Mouse (Mus musculus) neural tube, embryonic 10.5 days (tissue): ENCODE data around the gene Itpka.
A peak's percentile ranks its signal among the peaks of the same experiment; 100 is the strongest.

ENCODE experiments used
- DNase-seq: peaks from one replicate; pipeline ENCODE4 v3.0.0-alpha.2; 2017; ENCODE audit warnings: low spot score; ENCODE audit errors: extremely low spot score

The Itpka gene

DNA sequence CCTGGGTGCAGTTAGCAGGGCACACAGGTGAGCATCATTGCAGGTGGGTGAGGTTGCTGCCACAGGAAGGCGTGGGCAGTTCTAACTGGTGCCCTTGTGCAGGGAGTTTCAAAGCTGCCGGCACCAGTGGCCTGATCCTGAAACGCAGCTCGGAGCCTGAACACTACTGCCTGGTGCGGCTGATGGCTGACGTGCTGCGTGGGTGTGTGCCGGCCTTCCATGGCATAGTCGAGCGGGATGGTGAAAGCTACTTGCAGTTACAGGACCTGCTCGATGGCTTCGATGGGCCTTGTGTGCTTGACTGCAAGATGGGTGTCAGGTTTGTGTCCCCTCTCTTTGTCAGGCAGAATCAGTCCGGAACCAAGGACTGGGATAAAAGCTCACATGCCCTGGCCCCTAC, 7.1 kb downstream of the Itpka start:
- no peak for DNase-seq

- no peak for DNase-seq
Observed at GRCm38 (mm10) chr2:119757601-119758100, 15.5 kb downstream of the Itpka start.

DNA sequence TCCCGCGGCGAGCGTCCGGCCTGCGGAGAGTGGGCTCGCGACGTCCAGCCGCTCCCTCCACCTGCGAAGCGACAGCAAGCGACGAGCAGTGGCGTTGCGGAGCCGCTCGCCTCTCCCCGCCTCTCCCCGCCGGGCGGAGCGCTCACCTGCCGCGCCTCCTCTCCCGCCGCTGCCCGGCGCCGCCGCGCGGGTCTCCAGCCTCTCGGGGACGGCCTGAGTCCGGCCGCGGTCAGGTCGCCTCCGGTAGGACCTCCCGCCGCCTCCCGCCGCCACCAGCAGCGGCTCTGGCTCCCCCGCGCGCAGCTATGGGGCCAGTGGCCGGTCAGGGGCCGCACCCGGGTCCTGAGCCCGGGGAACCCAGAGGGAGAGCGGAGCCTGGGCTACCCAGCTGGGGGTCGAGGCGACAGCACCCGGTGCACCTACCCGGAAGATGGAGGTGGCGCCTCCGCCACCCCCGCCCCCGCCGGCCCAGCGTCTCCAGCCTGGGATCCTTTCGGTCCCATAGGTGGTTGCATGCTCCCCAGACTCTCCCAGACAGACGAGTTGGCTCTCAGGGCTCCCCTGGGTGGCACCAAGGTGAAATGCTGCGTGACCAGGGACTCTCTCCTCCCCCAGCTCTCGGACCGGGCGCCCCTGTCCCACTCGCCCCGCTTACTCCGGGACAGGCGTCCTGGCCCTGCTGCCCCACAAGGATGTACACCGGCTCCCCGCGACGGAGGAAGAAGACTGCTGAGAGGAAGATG, 16.1 kb downstream of the Itpka start:
- DNase-seq, result peak; percentile 65

DNA sequence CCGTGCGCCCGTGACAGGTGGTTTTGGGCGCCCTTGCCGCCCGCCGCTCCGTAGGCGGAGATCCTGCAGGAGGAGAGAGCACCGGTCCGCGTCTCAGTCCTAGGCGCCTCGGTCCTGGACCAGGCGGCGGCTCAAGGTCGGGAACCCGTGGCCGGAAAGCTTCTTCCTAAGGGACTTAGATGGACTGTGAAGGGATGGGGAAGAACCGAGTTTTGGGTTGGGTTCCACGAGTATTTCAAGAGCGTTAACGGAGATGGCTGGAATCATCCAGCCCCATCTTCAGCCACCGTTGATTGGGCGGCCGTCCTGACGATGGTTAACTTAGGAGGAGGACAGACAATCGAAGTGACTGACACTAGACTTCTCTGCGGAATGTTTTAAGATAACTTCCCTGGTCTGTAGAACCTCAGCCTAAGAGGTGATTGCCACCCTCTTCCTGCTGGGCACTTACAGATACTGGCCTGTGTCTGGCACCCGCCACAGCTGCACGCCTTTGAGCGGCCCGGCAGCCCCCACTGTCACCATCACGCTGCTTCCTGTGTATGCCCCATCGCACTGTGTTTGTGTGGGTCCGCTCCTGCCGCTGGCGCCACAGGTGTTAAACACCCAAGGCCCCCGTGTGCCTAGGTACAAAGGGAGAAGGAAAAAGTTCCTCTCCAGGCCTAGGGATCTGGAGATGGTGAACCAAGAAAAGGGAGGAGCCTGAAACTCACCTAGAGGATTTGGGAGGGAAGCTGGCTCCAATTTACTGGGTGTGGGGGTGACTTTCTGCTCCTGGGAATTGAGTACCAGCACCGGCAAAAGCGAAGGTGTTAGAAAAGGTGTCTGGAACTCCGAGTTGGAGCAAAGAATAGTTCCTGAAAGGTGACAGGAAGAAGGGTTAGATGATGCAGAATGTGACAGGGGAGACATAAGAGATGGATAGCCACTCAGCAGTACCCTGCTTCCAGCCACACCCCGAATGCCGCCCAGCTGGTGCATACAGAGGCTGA, 17.0 kb downstream of the Itpka start:
- DNase-seq, result peak; percentile 59

GRCm38 (mm10) chr2:119760251-119760650, 18.1 kb downstream of the Itpka start, which contains the start of gene Ltk:
Ltk (minus strand) TSS chr2:119760431.
- DNase-seq, result no peak

GRCm38 (mm10) chr2:119762276-119762675, 20.1 kb downstream of the Itpka start:
- DNase-seq, result no peak

- no peak for DNase-seq
Observed at GRCm38 (mm10) chr2:119763924-119764323, 21.8 kb downstream of the Itpka start.

GRCm38 (mm10) chr2:119767246-119767645, 25.1 kb downstream of the Itpka start:
- DNase-seq, result no peak

DNA sequence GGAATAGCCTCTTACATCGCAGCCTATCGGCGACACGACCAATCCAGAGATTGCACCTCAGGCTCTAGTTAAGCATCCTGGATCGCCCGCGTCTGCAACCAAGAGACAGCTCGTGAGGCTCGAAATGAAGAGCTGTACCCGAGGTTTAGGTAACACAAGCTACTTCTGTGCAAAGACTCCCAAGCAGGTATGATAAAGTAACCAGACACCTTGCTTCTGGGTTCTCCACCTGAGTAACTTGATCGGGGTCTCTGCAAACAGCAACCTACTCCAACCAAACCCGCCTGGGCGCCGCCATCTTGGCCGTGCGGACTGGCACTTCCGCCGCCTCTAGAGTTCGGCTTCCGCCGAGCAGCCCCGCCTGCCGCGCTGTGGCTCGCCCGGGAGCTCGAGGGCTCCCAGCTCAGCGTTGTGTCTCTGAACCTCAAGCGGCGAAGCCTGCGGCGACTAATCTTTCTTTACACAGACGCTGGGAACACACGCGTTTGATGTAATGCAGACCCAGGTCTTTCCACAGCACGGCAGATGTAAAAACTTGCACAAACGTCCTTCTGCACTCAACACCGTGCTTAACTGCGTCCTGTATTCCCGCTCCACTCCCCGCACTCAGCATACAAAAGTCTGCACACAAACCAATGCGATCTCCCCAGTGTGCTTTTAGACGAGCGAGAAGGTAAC, 45.2 kb downstream of the Itpka start, which contains the start of gene Rpap1:
Gene Rpap1 (minus strand): TSS at position 332 of the 678 bp plus-strand sequence.
- peak; percentile 91 for DNase-seq

- no peak for DNase-seq
Observed at GRCm38 (mm10) chr2:119789996-119790395, 47.9 kb downstream of the Itpka start.

- DNase-seq, result no peak
Observed at GRCm38 (mm10) chr2:119797279-119797783, 55.2 kb downstream of the Itpka start, which contains the start of gene Tyro3. Tyro3 (plus strand) TSS chr2:119797733.

DNA sequence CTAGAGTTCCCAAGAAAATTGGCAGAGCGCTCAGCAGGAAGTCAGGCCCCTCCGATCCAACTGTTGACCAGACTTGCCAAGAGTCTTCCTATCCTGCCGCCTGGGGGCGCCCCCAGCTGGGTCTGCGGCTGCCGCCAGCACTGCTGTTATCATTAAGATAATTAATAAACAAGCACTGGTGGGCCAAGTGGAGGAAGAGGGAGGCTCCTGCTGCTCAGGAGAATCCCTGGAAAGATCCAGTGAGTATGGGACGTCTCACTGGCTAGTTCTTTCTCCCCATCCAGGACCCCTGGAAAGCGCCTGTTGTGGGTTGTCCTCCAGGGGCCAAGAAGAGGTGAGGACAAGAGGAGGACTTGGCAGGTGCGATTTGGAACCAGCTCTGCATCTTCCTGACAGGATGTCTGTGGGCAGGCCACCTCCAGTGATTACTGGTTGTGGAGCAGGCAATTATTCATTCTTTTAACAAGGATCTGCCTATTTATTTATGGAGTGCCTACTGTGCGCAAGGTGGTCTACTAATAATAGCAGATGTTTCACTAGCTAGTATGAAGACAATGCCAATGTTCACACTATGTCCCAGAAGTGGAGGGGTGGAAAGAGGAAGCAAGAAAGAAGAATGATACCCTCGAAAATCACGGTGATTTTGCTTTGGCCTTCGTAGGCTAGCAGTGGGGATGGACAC, 56.2 kb downstream of the Itpka start:
- peak; percentile 57 for DNase-seq

DNA sequence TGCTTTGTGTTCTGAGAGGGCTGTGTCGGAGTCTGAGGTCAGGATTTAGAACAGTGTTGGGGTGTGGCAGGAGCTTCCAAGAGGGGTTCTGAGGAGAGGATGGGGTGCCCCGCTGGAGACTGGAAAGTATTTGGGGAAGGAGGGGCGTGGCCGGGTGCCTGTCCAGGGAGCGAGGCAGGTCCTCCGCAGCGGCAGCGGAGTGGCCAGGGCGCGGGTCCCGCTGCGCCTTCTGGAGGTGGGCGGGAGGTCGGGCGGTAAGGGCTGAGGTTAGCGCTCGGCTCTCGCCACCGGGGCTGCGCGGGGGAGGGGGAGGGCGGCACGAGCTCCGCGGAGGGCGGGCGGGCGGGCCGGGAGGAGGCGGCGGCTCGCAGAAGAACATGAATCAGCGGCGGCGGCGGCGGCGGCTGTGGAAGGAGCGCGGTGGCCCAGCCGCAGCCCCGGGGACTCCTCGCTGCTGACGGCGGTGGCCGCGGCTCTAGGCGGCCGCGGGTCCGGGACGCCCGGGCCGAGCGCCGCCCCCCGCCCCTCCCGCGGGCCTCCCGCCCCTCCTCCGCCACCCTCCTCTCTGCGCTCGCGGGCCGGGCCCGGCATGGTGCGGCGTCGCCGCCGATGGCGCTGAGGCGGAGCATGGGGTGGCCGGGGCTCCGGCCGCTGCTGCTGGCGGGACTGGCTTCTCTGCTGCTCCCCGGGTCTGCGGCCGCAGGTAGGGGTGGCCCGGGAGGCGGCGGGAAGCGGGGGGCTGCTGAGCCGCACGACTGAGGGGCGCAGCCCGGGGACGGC, 57.2 kb downstream of the Itpka start:
- DNase-seq, result peak; percentile 74

GRCm38 (mm10) chr2:119799961-119800550, 57.9 kb downstream of the Itpka start:
- no peak for DNase-seq
